Mouse (Mus musculus) lung, embryonic 16.5 days (tissue): ENCODE data around the gene Gm44596. TPM values are rescaled to one million over a fixed set of nuclear protein-coding genes. Genes with fewer than 3 reads are reported as not detected.

Experiments
- ATAC-seq: fragments of 200-750 bp; cut with Nextera tagmentation; 2 replicates; pipeline ENCODE4 v1.8.0; 2017; ENCODE audit warnings: low read depth, mild to moderate bottlenecking, moderate library complexity
- H3K27ac ChIP-seq: fragments of 300-500 bp; sonication (generic); 2 replicates; pipeline ENCODE4 v1.5.1; 2014; ENCODE audit warnings: mild to moderate bottlenecking, control low read depth, low read length
- H3K27me3 ChIP-seq: fragments of 300-500 bp; sonication (generic); 2 replicates; pipeline ENCODE4 v1.6.1; 2014; ENCODE audit warnings: low read depth, low read length, mixed read lengths; ENCODE audit not compliant: control insufficient read depth, insufficient read depth
- H3K36me3 ChIP-seq: fragments of 300-500 bp; sonication (generic); 2 replicates; pipeline ENCODE4 v1.6.1; 2014; ENCODE audit warnings: low read length; ENCODE audit not compliant: control insufficient read depth, insufficient read depth
- H3K4me1 ChIP-seq: fragments of 300-500 bp; sonication (generic); replicated peaks from 2 replicates; pipeline ENCODE4 v1.6.1; 2014; ENCODE audit warnings: low read length, mixed read lengths; ENCODE audit not compliant: control insufficient read depth, insufficient read depth
- H3K4me2 ChIP-seq: fragments of 300-500 bp; sonication (generic); 2 replicates; pipeline ENCODE4 v1.6.1; 2014; ENCODE audit warnings: low read depth, low read length, control low read depth
- H3K4me3 ChIP-seq: fragments of 300-500 bp; sonication (generic); 2 replicates; pipeline ENCODE4 v1.5.1; 2014; ENCODE audit warnings: mild to moderate bottlenecking, low read length, control low read depth
- H3K9ac ChIP-seq: fragments of 300-500 bp; sonication (generic); 2 replicates; pipeline ENCODE4 v1.6.1; 2014; ENCODE audit warnings: low read length, control low read depth
- H3K9me3 ChIP-seq: fragments of 300-500 bp; sonication (generic); 2 replicates; pipeline ENCODE4 v1.6.1; 2016; ENCODE audit warnings: low read length; ENCODE audit not compliant: control insufficient read depth
- WGBS: fragments of 180-500 bp; shearing (Covaris S2); extraction: QIAGEN DNeasy Blood & Tissue Kit; methylation state at CpG from one replicate; pipeline ENCODE4 v1.1.7; 2014; 5-methylcytosine and 5-hydroxymethylcytosine counted together
- polyA plus RNA-seq: library from polyadenylated mRNA; unstranded; fragments of >200 nt; fragmentation: Nextera tagmentation; extraction: Ambion mirVana; gene quantifications from 2 replicates; pipeline ENCODE4 v1.2.1, GENCODE M21; 2015

The Gm44596 gene
- polyA plus RNA-seq, 1 experiment from 2014 or later = not detected

DNA sequence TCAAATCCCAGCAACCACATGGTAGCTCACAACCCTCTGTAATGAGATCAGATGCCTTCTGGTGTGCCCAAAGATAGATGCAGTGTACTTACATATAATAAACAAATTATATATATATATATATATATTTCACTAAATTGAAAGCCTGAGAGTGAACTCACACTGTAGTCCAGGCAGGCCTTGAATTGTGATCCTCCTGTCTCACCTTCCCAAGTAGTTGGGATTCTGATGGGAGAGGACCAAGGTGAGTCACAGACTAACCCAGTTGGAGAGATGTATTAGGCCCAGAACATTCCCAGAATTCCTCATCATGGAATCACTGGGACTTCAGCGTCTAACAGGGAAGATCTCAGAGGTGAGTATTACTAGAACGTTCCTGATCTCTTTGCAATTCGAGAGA, 23.7 kb downstream of the Gm44596 start, which contains the start of gene Nrip2:
Gene Nrip2, plus strand, starts transcription at position 301 of the 400 bp plus-strand sequence.
- H3K9ac ChIP-seq = peak within 1 kb of the TSS; percentile 53
- no peaks in the 10 kb centered on the region for H3K27me3 ChIP-seq
- no peaks in the 10 kb centered on the region for H3K36me3 ChIP-seq
- H3K4me2 ChIP-seq = peak within 1 kb of the TSS; percentile 62
- H3K4me1 ChIP-seq = peaks cover 2% of the 10 kb centered on the region; the same call in 1 of the 2 replicates
- ATAC-seq = no peak
- H3K27ac ChIP-seq = no peak within 1 kb of the TSS
- peak within 1 kb of the TSS; percentile 39 for H3K4me3 ChIP-seq
- WGBS = 55% methylated on average over 3 of the region's 3 CpGs
- no peaks in the 10 kb centered on the region for H3K9me3 ChIP-seq

DNA sequence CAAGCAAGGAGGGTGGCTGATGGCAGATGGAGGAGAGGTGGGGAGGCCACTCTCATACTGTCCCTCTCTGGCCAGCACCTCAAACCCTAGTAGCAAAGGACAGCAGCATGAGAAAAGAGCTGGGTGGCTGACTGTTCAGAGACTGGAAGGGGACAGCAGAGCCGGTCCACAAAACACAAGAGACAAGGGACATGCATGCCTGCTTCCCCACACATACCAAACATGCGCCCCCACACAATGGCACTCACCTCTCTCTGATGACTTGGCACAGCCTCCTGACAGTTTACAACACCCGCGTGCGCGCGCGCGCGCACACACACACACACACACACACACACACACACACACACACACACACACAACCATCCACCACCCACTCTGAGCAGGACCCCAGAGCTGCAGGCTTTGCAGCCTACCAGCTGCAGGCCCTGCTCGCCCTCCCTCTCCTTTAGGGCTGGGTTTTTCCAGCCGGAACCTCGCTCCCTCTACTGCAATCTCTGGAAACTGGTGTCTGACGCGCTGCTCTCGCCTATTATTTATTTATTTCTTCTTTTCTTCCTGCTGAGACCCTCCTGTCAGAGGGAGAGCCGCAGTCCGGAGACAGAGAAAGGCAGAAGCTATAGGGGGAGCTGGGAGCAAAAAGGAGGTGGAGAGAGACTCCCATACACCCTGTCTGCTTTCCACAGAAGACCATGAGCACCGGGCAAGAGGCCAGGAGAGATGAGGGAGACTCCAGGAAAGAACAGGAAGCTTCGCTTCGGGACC, 24.3 kb downstream of the Gm44596 start:
- Histone ChIP-seq H3K4me3 (peak overlapping the region; percentile 39), H3K4me2 (peak overlapping the region; percentile 62), H3K36me3 (no peaks in the 10 kb centered on the region), H3K9ac (peak overlapping the region; percentile 53), H3K9me3 (no peaks in the 10 kb centered on the region), H3K27ac (no peak overlapping the region), H3K4me1 (peaks cover 2% of the 10 kb centered on the region; the same call in 1 of the 2 replicates), H3K27me3 (no peaks in the 10 kb centered on the region)
- WGBS = 31% methylated on average over 21 of the region's 21 CpGs
- ATAC-seq = peak; percentile 77

DNA sequence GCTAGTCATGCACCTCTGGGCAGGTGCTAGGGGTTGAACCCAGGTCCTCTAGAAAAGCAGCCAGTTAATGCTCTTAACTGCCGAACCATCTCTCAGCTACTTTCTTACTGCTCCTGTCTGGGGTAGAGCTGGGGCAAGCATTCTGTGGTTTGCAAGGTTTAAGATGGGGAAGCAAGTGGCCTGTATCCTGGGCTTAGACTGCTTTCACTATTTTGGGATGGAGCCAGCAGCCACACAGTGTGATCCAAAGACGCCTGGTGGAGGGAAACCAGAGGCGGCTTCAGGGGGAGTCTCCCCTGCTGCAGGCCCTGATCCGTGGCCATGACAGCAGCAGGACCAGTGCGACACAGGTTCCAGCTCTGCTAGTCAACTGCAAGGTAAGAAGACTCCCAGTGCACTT, 29.4 kb downstream of the Gm44596 start:
- Histone ChIP-seq H3K36me3 (peaks cover 15% of the 10 kb centered on the region), H3K4me1 (no peaks in the 10 kb centered on the region; the same call in 1 of the 2 replicates), H3K27ac (no peak overlapping the region), H3K4me2 (no peak overlapping the region), H3K9me3 (no peaks in the 10 kb centered on the region), H3K9ac (no peak overlapping the region), H3K27me3 (no peaks in the 10 kb centered on the region), H3K4me3 (no peak overlapping the region)
- WGBS = 53% methylated on average over 5 of the region's 5 CpGs
- no peak for ATAC-seq

DNA sequence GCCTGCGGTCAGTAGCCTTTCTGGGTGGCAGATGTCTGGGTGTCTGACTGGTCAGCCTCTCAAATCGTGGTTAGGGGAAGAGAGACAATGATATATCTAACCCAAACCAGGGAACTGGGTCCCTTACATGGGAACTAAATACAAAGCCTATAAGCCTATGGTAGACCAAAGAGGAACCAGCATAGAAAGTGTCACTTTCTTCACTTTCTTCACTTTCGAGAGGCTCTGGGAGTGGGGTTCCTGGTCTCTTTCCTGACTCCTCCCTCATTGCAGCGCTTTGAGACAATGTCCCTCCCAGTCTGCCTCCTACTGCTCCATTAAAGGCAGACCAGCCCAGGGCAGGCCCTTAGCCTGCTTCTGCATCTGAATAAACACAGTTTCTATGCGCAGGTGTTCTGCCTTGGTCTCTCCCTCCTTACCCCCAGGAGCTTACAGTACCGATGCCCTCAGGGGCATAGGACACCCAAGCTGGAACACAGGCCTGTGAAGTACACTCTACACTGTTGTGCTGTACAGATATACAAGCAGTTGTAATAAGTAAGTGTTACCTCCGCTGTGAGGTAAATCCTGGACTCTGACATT, 33.3 kb downstream of the Gm44596 start:
- H3K9ac ChIP-seq = no peak overlapping the region
- no peak for ATAC-seq
- peaks cover 35% of the 10 kb centered on the region for H3K36me3 ChIP-seq
- no peak overlapping the region for H3K27ac ChIP-seq
- WGBS = 84% methylated on average over 7 of the region's 7 CpGs
- no peak overlapping the region for H3K4me2 ChIP-seq
- H3K9me3 ChIP-seq = no peaks in the 10 kb centered on the region
- H3K4me3 ChIP-seq = no peak overlapping the region
- no peaks in the 10 kb centered on the region for H3K4me1 ChIP-seq
- no peaks in the 10 kb centered on the region for H3K27me3 ChIP-seq

DNA sequence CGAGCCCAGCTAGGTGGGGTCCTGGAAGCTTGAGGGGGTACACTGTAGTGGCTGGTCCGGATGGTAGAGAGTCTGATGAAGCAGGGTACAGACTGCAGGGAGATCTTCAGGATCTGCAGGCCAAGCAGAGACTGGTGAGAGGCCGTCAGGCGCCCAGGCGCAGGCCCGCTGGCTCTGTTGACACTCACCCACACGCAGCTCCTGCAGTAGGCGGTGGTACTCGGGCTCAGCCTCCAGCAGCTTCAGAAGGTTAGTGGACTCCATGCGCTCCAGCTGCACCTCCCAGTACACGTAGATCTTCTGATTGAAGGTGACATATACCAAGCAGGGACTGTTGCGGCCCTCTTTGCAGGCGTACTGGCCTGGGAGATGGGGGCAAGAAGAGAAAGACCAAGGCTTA, 35.0 kb downstream of the Gm44596 start:
- no peak for ATAC-seq
- Histone ChIP-seq H3K9me3 (no peaks in the 10 kb centered on the region), H3K4me1 (no peaks in the 10 kb centered on the region), H3K27ac (no peak overlapping the region), H3K36me3 (peaks cover 37% of the 10 kb centered on the region), H3K27me3 (no peaks in the 10 kb centered on the region), H3K4me2 (no peak overlapping the region), H3K9ac (no peak overlapping the region), H3K4me3 (no peak overlapping the region)
- 94% methylated on average over 13 of the region's 13 CpGs for WGBS

DNA sequence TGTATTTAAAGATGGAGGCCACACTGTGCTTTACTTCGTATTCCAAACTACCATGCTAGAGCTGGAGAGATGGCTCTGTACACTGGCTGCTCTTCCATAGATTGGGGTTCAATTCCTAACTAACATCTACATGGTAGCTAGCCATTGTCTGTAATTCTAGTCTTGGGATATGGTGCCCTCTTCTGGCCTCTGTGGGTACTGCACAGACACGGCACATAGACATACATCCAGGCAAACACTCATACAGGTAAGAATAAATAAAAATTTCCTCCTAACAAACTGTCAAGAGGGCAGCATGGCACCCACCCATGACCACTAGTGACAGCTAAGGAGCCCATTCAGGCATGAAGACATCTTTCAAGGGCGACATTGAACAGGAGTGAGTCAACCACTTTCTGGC, 35.8 kb downstream of the Gm44596 start:
- Histone ChIP-seq H3K9me3 (no peaks in the 10 kb centered on the region), H3K27ac (no peak overlapping the region), H3K27me3 (no peaks in the 10 kb centered on the region), H3K4me3 (no peak overlapping the region), H3K36me3 (peaks cover 37% of the 10 kb centered on the region), H3K4me2 (no peak overlapping the region), H3K4me1 (no peaks in the 10 kb centered on the region), H3K9ac (no peak overlapping the region)
- peak; percentile 24; the same call in 1 of the 2 replicates for ATAC-seq
- 14% methylated on average over 3 of the region's 3 CpGs for WGBS

DNA sequence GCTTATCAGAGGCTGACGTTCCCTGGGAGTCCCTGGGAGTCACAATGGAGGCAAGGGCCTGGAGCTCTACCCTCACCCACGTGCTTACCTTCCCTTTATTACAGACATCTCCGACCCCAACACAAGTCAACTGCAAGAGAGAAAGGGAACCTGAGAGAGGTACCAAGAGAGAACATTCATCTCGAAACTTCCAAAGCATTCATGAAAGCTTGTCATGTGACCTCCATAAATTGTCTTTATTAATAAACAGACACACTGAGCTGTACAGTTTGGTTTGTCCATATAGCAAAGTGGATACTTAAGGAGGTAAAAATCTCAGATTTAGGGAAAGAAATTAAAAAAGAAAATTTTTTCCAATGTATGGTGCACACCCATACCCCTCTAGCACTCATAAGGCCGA, 40.9 kb downstream of the Gm44596 start:
- Histone ChIP-seq H3K9me3 (no peaks in the 10 kb centered on the region), H3K4me3 (no peak overlapping the region), H3K4me1 (no peaks in the 10 kb centered on the region), H3K4me2 (no peak overlapping the region), H3K27me3 (no peaks in the 10 kb centered on the region), H3K9ac (no peak overlapping the region), H3K36me3 (peaks cover 12% of the 10 kb centered on the region; the same call in 1 of the 2 replicates), H3K27ac (no peak overlapping the region)
- ATAC-seq = no peak
- 87% methylated on average over 5 of the region's 5 CpGs for WGBS

DNA sequence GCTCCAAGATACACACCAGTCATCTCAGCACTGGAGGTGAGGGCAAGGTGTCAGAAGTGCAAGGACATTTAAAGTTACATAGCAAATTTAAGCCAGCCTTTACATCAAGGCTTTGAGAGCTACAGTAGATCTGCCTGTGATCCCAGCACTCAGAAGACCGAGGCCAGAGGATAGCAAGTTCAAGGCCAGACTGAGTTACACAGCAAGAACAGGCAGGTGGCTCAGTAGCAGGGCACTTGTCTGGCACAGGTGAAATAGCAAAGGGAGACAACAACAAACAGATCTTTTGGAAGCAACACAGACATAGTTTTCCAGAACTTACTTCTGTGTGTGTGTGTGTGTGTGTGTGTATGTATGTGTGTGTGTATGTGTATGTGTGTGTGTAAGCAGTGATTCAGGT, 42.8 kb downstream of the Gm44596 start:
- no peak for ATAC-seq
- Histone ChIP-seq H3K9me3 (no peaks in the 10 kb centered on the region), H3K27ac (no peak overlapping the region), H3K27me3 (no peaks in the 10 kb centered on the region), H3K4me2 (no peak overlapping the region), H3K4me1 (no peaks in the 10 kb centered on the region), H3K9ac (no peak overlapping the region), H3K36me3 (peaks cover 3% of the 10 kb centered on the region; the same call in 1 of the 2 replicates), H3K4me3 (no peak overlapping the region)
- 96% methylated on average over 1 of the region's 1 CpGs for WGBS

DNA sequence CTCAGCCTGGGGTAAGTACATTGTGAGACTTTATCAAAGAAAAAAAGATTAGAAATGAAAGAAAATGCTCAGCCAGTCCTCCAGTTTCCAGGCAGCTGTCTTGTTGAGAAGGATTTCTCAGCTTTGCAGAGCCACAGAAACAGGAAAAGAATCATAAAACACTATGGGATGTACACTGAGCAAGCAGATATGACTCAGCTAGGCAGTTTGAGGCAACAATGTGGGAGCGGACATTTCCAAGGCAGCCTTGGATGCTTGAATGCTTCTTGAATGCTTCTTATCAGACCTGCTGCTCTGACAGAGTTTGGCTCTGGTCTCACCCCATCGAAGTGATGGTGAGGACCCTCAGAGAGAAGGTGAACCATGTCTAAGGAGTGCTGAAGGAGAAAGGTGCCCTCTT, 45.7 kb downstream of the Gm44596 start:
- Histone ChIP-seq H3K27me3 (no peaks in the 10 kb centered on the region), H3K9me3 (no peaks in the 10 kb centered on the region), H3K9ac (no peak overlapping the region), H3K27ac (no peak overlapping the region), H3K36me3 (no peaks in the 10 kb centered on the region), H3K4me1 (0 out of 2 replicates have a peak, but pooled peaks cover 4% of the 10 kb centered on the region), H3K4me3 (no peak overlapping the region), H3K4me2 (no peak overlapping the region)
- no peak for ATAC-seq
- WGBS = 82% methylated on average over 2 of the region's 2 CpGs
